Mouse (Mus musculus): Measurements from ENCODE around the gene Depdc7. TPM values are rescaled to one million over a fixed set of nuclear protein-coding genes. Genes with fewer than 3 reads are reported as not detected.

Gene Depdc7
- total RNA-seq, 2 experiments from 2014 or later: 1.5 to 1.9 TPM

Other genes with a start within 250 kb of the Depdc7 start
- gene Hipk3, start 248.4 kb downstream of the Depdc7 start, total RNA-seq (2021): 10 to 100 TPM; 58.8 to 60.0 TPM
- 10 to 100 TPM; 40.2 to 47.5 TPM for gene Cstf3, start 152.4 kb downstream of the Depdc7 start, total RNA-seq (2021)
- gene Tcp11l1, start 30.7 kb downstream of the Depdc7 start, total RNA-seq (2021): 10 to 100 TPM; 35.5 to 46.3 TPM
- not detected for gene Pin1rt1, start 26.5 kb downstream of the Depdc7 start, total RNA-seq (2021)
- 10 to 100 TPM in 1 of 2 experiments, 1 to 10 TPM in 1; 8.7 to 11.0 TPM for gene Qser1, start 73.9 kb upstream of the Depdc7 start, total RNA-seq (2021)
- gene Prrg4, start 107.0 kb upstream of the Depdc7 start, total RNA-seq (2021): under 1 TPM; 0.45 to 0.54 TPM
- 1 to 10 TPM in 1 of 2 experiments, under 1 TPM in 1; 0.70 to 1.3 TPM for gene Ccdc73, start 124.9 kb upstream of the Depdc7 start, total RNA-seq (2021)